Mouse (Mus musculus): ENCODE data around the gene Btg1. TPM values are rescaled to one million over a fixed set of nuclear protein-coding genes. Genes with fewer than 3 reads are reported as not detected.

Gene Btg1
- polyA plus RNA-seq, 1 experiment from 2014 or later = 52.9 TPM

DNA sequence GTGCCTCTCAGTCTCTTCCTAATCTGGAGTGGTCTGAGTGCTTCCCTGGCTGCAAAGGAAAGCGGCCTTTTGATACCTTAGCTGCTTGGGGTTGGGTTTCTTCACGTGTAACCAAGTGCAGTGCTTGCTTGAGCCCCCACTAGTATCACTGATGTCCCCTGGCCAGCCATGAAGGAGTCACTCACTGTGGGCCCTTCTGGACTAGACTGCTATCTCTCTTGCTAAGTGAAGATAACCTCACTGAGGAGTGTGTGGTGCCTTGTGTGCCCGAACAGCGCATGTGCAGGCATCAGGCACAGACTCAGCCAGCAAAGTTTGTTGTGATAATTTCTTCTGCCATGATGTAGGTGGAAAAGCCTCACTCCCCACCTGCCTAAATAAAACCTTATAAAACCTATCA is 8.9 kb downstream of the Btg1 start:
- Histone ChIP-seq H3K36me3 (ENCODE audit: poor library complexity, severe bottlenecking) (peaks cover 55% of the 10 kb centered on the region), H3K27me3 (no peaks in the 10 kb centered on the region), H3K4me2 (peak overlapping the region; percentile 3), H3K4me1 (peaks cover 64% of the 10 kb centered on the region), H3K9me3 (replicated peaks) (no peaks in the 10 kb centered on the region), H3K27ac (no peak overlapping the region), H3K4me3 (no peak overlapping the region), H3K9ac (no peak overlapping the region)
- 80% methylated on average over 4 of the region's 4 CpGs for WGBS
- ATAC-seq = no peak

DNA sequence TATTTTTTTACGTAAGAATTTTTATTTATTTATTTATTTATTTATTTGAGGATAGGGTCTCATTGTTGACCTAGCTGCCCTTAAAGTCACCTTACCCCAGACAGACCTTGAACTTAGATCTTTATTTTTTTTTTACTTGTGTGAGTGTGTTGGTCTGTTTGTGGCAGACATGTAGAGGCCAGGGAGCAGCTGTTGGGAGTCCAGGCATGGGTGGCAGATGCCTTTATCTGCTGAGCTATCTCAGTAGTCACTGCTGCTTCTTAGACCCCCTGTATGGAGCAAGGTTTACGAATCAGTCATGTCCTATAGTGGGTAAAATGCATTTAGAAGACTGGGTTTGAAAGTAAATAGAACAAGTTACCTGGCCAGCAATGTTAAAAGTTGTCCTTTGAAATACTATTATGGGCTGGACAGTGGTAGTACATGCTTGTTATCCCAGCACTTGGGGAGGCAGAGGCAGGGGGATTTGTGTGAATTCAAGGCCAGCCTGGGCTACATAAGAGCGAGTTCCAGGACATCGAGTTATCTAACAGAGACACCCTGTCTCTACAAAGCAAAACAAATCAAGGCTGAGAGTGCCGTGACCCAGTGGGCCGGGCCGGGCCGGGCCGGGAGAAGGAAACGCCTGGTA is 9.4 kb downstream of the Btg1 start:
- Histone ChIP-seq H3K36me3 (ENCODE audit: poor library complexity, severe bottlenecking) (peaks cover 56% of the 10 kb centered on the region), H3K4me2 (no peak overlapping the region), H3K27ac (no peak overlapping the region), H3K9me3 (replicated peaks) (no peaks in the 10 kb centered on the region), H3K27me3 (no peaks in the 10 kb centered on the region), H3K4me3 (no peak overlapping the region), H3K9ac (no peak overlapping the region), H3K4me1 (peaks cover 60% of the 10 kb centered on the region)
- ATAC-seq = no peak
- 95% methylated on average over 10 of the region's 10 CpGs for WGBS

DNA sequence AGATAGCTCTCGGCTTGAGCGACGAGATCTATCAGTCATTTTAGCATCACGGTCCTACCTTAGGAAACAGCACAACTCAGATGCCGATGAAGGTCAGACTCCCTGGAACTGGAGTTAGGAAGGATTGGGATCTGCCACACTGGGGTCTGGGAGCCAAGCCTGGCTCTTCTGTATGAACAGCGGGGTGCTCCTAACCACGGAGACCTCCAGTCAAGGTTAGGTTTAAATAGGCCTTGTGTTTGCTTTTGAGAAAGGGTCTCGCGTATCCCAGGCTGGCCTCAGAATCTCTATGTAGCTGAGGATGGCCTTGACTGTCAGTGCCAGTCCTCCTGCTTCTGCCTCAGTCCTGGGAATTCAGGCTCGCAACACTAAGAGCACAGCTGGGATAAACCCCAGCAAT is 10.5 kb downstream of the Btg1 start:
- no peak overlapping the region for H3K9ac ChIP-seq
- WGBS = 97% methylated on average over 10 of the region's 10 CpGs
- H3K4me2 ChIP-seq = no peak overlapping the region
- H3K9me3 ChIP-seq (replicated peaks) = no peaks in the 10 kb centered on the region
- H3K27ac ChIP-seq = no peak overlapping the region
- no peak overlapping the region for H3K4me3 ChIP-seq
- peaks cover 50% of the 10 kb centered on the region for H3K4me1 ChIP-seq
- ATAC-seq = no peak
- peaks cover 60% of the 10 kb centered on the region for H3K36me3 ChIP-seq (ENCODE audit: poor library complexity, severe bottlenecking)
- H3K27me3 ChIP-seq = no peaks in the 10 kb centered on the region

DNA sequence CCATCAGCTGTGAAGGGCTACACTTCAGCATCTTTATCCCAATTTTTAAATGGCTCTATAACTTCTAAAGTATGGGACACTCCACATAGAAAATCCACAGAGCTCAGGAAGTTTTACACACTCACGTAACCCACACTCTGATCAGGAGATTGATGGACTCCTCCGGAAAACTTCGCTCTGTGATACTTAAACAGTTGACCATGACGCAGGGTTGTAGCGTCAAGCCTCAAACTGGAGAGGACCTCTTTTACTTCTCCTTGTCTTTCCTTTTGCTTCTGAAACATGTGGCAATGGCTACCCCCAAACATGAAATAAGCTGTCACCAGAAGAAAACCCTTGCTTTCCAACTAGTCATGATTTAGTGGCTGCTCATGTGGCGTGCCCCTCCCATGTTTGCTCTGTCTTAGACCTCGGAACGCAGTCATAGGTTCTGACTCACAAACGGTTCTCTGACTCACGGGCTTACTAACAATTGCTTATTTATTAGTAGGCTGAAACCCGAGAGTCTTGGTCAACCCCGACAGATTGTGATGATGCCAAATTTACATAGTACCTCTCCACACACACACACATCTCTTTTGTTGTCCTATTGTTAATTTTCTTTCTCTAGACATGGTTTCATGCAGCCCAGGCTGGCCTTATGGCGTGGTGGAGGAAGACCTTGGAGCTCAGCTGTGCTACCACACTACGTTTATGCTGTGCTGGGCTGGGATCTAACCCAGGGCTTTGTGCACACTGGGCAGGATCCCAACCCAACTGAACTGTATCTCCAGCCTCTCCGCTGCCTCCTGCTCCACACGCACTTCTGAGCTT is 11.5 kb downstream of the Btg1 start:
- 89% methylated on average over 16 of the region's 16 CpGs for WGBS
- no peak overlapping the region for H3K9ac ChIP-seq
- H3K9me3 ChIP-seq (replicated peaks) = no peaks in the 10 kb centered on the region
- no peak overlapping the region for H3K27ac ChIP-seq
- H3K36me3 ChIP-seq (ENCODE audit: poor library complexity, severe bottlenecking) = peaks cover 57% of the 10 kb centered on the region
- no peak overlapping the region for H3K4me3 ChIP-seq
- ATAC-seq = no peak
- H3K4me1 ChIP-seq = peaks cover 41% of the 10 kb centered on the region
- no peaks in the 10 kb centered on the region for H3K27me3 ChIP-seq
- H3K4me2 ChIP-seq = no peak overlapping the region

DNA sequence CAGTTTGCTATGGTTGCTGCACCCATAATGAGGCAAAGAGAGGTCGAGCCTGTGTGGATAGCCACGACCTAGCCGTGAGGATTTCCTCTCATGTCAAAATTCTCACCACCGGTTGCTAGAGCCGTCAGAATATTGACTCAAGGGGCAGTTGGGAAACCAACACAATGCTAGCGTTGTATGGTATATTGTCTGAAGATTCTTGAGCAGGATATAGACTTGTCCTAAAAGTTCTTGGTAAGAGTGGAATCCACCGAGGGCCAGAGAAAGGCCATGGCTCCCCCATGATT is 12.1 kb downstream of the Btg1 start:
- Histone ChIP-seq H3K27ac (no peak overlapping the region), H3K9ac (no peak overlapping the region), H3K4me1 (peaks cover 35% of the 10 kb centered on the region), H3K4me2 (no peak overlapping the region), H3K36me3 (ENCODE audit: poor library complexity, severe bottlenecking) (peaks cover 52% of the 10 kb centered on the region), H3K4me3 (no peak overlapping the region), H3K9me3 (replicated peaks) (no peaks in the 10 kb centered on the region), H3K27me3 (no peaks in the 10 kb centered on the region)
- ATAC-seq = no peak
- 94% methylated on average over 7 of the region's 7 CpGs for WGBS

DNA sequence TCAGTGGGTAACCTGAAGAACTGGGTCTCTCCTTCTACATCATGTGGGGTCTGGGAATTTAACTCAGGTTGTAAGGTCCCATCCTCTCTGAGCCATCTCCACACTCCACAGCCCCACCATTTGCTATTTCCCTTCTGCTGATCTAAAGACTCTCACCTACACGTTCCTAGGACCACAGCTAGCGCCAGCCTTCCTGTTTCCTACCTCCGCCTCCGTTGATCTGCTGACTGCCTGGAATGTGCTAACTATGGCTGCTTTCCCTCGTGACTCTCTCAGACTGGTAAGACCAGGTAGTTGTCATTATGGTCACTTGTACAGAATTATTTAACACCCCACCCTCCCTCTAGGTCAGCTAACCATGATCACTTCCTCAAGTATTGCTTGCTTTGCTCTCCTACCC is 13.3 kb downstream of the Btg1 start:
- Histone ChIP-seq H3K9ac (no peak overlapping the region), H3K27me3 (no peaks in the 10 kb centered on the region), H3K4me1 (peaks cover 27% of the 10 kb centered on the region), H3K36me3 (ENCODE audit: poor library complexity, severe bottlenecking) (peaks cover 43% of the 10 kb centered on the region), H3K27ac (no peak overlapping the region), H3K4me3 (no peak overlapping the region), H3K9me3 (replicated peaks) (no peaks in the 10 kb centered on the region), H3K4me2 (no peak overlapping the region)
- ATAC-seq = no peak
- 90% methylated on average over 5 of the region's 5 CpGs for WGBS

DNA sequence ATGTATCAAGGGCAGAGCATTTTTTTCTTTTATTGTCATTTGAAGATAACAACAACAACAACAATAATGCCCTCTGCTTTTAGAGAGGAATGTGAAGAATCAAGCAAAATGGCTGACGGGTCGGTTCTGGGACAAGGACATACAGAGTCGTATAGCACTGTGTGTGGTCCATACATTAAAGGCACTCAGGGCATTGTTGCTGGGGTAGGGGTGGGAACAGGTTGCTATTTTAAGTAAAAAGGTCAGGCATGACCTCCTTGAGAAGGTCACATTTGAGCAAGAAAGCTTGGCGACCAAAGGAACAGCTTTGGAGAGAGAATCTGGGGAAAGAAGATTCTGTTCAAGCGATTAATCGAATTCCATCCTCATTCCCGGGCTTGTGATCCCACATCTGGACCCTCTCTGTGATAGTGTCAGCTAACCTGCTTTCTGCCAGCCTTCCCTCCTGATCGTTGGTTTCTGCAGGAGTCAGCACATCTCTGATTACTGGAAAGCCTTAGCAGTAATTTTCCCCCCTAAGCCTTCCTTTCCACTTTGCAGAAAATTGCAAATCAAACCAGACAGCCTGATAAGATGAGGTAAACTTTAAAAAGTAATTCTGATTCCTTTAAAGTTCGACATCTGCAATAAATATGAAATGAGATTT is 14.4 kb downstream of the Btg1 start:
- no peak overlapping the region; the same call in 1 of the 2 replicates for H3K27ac ChIP-seq
- no peak overlapping the region for H3K9ac ChIP-seq
- H3K27me3 ChIP-seq = no peaks in the 10 kb centered on the region
- H3K4me2 ChIP-seq = no peak overlapping the region
- H3K9me3 ChIP-seq (replicated peaks) = no peaks in the 10 kb centered on the region
- ATAC-seq = no peak
- H3K4me3 ChIP-seq = no peak overlapping the region
- 73% methylated on average over 9 of the region's 9 CpGs for WGBS
- H3K4me1 ChIP-seq = peaks cover 20% of the 10 kb centered on the region
- peaks cover 43% of the 10 kb centered on the region for H3K36me3 ChIP-seq (ENCODE audit: poor library complexity, severe bottlenecking)

DNA sequence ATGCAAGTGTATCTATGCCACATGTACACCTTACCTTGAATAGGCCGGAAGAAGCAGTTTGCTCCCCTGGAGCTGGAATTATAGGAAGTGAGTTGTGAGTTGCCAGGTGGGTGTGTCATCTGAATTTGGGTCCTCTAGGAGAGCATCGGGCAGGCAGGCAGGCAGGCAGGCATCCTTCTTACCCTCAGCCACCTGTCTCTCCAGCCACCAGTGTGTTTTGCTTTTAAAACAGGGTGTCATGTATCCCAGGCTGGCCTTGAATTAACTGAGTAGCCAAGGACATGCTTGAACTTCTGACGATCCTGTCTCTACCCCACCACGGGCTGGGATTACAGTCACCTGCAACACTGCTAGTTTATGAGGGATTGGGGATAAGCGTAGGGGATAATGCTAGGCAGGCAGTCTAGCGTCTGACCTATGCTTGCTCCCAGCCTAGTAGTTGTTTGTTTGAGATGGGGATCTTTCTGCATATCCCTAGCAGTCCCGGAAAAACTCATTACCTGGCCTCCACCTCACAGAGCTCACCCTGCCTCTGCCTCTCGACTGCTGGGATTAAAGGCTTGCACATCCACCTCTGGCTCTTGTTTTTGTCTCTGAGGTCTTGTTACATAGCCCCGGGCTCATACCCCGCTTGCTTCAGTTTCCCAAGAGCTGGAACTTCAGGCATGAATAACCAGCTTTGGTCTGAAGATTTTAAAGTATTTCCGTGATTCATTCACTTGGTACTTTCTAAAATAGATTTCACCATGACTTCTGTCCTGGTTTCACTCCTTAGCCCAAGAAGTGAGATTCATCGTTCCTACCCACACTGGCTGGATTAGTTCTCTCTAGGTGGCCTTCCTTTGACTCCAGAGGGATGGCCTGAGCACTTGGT is 15.7 kb downstream of the Btg1 start:
- H3K9ac ChIP-seq = no peak overlapping the region
- no peak overlapping the region for H3K27ac ChIP-seq
- peaks cover 11% of the 10 kb centered on the region; the same call in 1 of the 2 replicates for H3K4me1 ChIP-seq
- H3K4me3 ChIP-seq = no peak overlapping the region
- WGBS = 82% methylated on average over 12 of the region's 12 CpGs
- ATAC-seq = no peak
- no peak overlapping the region for H3K4me2 ChIP-seq
- no peaks in the 10 kb centered on the region for H3K27me3 ChIP-seq
- no peaks in the 10 kb centered on the region for H3K9me3 ChIP-seq (replicated peaks)
- H3K36me3 ChIP-seq (ENCODE audit: poor library complexity, severe bottlenecking) = peaks cover 36% of the 10 kb centered on the region

DNA sequence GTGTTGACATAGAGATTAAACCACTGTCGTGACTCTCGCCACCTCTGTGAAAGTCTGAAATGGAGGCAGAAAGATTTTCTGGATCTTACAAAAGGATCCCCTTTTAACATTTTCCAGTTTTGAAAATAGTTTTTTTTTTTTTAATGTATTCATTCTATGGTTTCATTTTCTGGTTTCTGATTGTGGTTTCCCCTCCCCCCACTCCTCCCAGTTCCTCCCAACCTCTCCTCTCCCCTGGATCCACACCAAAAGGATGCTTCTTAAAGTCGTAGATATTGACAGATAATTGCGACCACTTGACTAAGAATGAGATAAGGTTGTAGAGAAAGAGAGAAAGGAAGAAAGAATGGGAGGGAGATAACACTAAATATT is 16.3 kb downstream of the Btg1 start:
- H3K4me3 ChIP-seq = no peak overlapping the region
- WGBS = 79% methylated on average over 4 of the region's 4 CpGs
- H3K27ac ChIP-seq = no peak overlapping the region
- no peak for ATAC-seq
- no peaks in the 10 kb centered on the region for H3K9me3 ChIP-seq (replicated peaks)
- no peak overlapping the region for H3K9ac ChIP-seq
- peaks cover 32% of the 10 kb centered on the region for H3K36me3 ChIP-seq (ENCODE audit: poor library complexity, severe bottlenecking)
- H3K27me3 ChIP-seq = no peaks in the 10 kb centered on the region
- peaks cover 11% of the 10 kb centered on the region; the same call in 1 of the 2 replicates for H3K4me1 ChIP-seq
- no peak overlapping the region for H3K4me2 ChIP-seq

DNA sequence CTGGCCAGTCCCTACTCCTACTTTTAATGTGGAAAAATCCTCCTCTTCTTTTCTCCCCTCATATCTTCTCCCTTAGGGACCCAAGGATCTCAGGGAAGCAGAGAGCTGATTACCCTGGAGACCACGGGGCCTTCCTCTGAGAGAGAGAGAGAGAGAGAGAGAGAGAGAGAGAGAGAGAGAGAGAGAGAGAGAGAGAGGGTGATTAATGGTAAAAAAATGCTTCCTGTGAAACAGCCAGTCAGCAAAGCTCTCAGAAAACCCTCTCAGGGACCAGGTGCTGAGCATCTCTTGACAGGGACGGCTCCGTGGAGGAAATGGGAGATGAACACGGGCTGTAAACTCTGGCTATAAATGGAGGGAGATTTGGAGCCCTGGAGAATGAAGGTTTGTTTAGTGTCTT is 18.7 kb downstream of the Btg1 start:
- Histone ChIP-seq H3K4me2 (no peak overlapping the region), H3K9ac (no peak overlapping the region), H3K27me3 (no peaks in the 10 kb centered on the region), H3K4me3 (no peak overlapping the region), H3K27ac (no peak overlapping the region), H3K4me1 (peaks cover 8% of the 10 kb centered on the region; the same call in 1 of the 2 replicates), H3K9me3 (replicated peaks) (no peaks in the 10 kb centered on the region), H3K36me3 (ENCODE audit: poor library complexity, severe bottlenecking) (peaks cover 27% of the 10 kb centered on the region)
- no peak for ATAC-seq
- WGBS = 72% methylated on average over 4 of the region's 4 CpGs

DNA sequence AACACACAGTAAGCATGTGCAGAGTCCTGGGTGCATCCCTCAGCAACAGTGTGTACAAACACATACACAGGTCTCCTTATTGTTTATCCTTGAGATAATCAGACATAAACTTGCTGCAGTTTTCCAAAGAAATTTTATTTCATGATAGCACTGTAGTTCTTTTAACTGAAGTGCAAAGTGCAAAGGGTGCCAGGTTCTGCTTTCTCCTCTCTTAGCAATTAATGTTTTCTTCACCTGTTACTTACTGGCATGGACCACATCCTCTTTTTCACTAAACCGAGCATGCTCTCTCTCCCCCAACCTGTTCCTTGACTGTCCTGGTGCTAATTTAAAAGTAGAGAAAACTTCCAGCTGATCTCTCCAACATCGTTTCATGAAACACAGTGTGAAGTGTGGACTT is 21.7 kb downstream of the Btg1 start:
- Histone ChIP-seq H3K9ac (no peak overlapping the region), H3K4me2 (no peak overlapping the region), H3K27ac (no peak overlapping the region), H3K27me3 (no peaks in the 10 kb centered on the region), H3K4me3 (no peak overlapping the region), H3K36me3 (ENCODE audit: poor library complexity, severe bottlenecking) (peaks cover 13% of the 10 kb centered on the region; the same call in 1 of the 2 replicates), H3K4me1 (peaks cover 5% of the 10 kb centered on the region; the same call in 1 of the 2 replicates), H3K9me3 (replicated peaks) (no peaks in the 10 kb centered on the region)
- WGBS = 93% methylated on average over 2 of the region's 2 CpGs
- ATAC-seq = no peak

DNA sequence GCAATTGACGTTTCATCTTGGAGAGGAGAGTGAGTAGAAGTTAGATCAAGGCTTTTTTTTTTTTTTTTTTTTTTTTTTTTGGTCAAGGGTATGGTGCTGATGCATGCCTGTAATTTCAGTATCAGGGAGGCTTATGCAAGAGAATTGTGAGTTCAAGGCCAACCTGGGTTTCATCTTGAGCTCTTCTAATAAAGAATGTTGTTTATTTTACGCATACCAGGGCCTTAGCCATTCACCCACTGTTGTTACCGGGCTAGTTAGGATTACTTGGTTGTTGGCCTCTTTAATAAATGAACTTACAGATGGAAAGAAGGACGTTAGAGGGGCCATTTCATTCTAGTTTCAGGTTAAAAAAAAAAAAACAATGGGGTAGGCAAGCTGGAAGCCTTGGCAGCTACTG is 25.2 kb downstream of the Btg1 start:
- no peak overlapping the region for H3K4me3 ChIP-seq
- WGBS = 78% methylated on average over 4 of the region's 4 CpGs
- peaks cover 16% of the 10 kb centered on the region for H3K4me1 ChIP-seq
- no peaks in the 10 kb centered on the region for H3K9me3 ChIP-seq (replicated peaks)
- peaks cover 13% of the 10 kb centered on the region; the same call in 1 of the 2 replicates for H3K36me3 ChIP-seq (ENCODE audit: poor library complexity, severe bottlenecking)
- no peak overlapping the region for H3K27ac ChIP-seq
- no peak for ATAC-seq
- H3K4me2 ChIP-seq = no peak overlapping the region
- no peaks in the 10 kb centered on the region for H3K27me3 ChIP-seq
- no peak overlapping the region for H3K9ac ChIP-seq

Measured in forebrain, embryonic 13.5 days (tissue).